Mouse (Mus musculus) kidney, embryonic 14.5 days (tissue): ENCODE data around the gene Abce1. TPM values are rescaled to one million over a fixed set of nuclear protein-coding genes. Genes with fewer than 3 reads are reported as not detected.
"Not testable (repeated sequence)": the region's sequence is repeated elsewhere in the genome, so short reads cannot be mapped to it uniquely, and the experiment has no call there.

Experiments
- ATAC-seq: fragments of 200-750 bp; cut with Nextera tagmentation; 2 replicates; pipeline ENCODE4 v1.8.0; 2017; ENCODE audit warnings: moderate number of reproducible peaks, mild to moderate bottlenecking, moderate TSS enrichment, moderate library complexity; ENCODE audit not compliant: low FRiP score, low TSS enrichment
- H3K27ac ChIP-seq: fragments of 300-500 bp; sonication (generic); 2 replicates; pipeline ENCODE4 v1.5.1; 2014; ENCODE audit warnings: low read depth, mild to moderate bottlenecking, low read length, moderate library complexity, mixed read lengths
- H3K27me3 ChIP-seq: fragments of 300-500 bp; sonication (generic); 2 replicates; pipeline ENCODE4 v1.6.1; 2014; ENCODE audit warnings: mild to moderate bottlenecking, low read length; ENCODE audit not compliant: control insufficient read depth, insufficient read depth
- H3K36me3 ChIP-seq: fragments of 300-500 bp; sonication (generic); 2 replicates; pipeline ENCODE4 v1.6.1; 2014; ENCODE audit warnings: low read length, mixed read lengths; ENCODE audit not compliant: control insufficient read depth, insufficient read depth
- H3K4me1 ChIP-seq: fragments of 300-500 bp; sonication (generic); 2 replicates; pipeline ENCODE4 v1.6.1; 2014; ENCODE audit warnings: low read length, mixed read lengths; ENCODE audit not compliant: control insufficient read depth, insufficient read depth
- H3K4me2 ChIP-seq: fragments of 300-500 bp; sonication (generic); replicated peaks from 2 replicates; pipeline ENCODE4 v1.6.1; 2014; ENCODE audit warnings: low read depth, mild to moderate bottlenecking, low read length
- H3K4me3 ChIP-seq: fragments of 300-500 bp; sonication (generic); 2 replicates; pipeline ENCODE4 v1.5.1; 2014; ENCODE audit warnings: mild to moderate bottlenecking, low read length
- H3K9ac ChIP-seq: fragments of 300-500 bp; sonication (generic); 2 replicates; pipeline ENCODE4 v1.6.1; 2014; ENCODE audit warnings: low read depth, mild to moderate bottlenecking, low read length, moderate library complexity
- H3K9me3 ChIP-seq: fragments of 300-500 bp; sonication (generic); 2 replicates; pipeline ENCODE4 v1.6.1; 2016; ENCODE audit warnings: low read length; ENCODE audit not compliant: control insufficient read depth
- WGBS: fragments of 180-500 bp; shearing (Covaris S2); extraction: QIAGEN DNeasy Blood & Tissue Kit; methylation state at CpG from one replicate; pipeline ENCODE4 v1.1.7; 2014; 5-methylcytosine and 5-hydroxymethylcytosine counted together
- polyA plus RNA-seq: library from polyadenylated mRNA; unstranded; fragments of >200 nt; fragmentation: Nextera tagmentation; extraction: Ambion mirVana; gene quantifications from 2 replicates; pipeline ENCODE4 v1.2.1, GENCODE M21; 2014

The Abce1 gene
- polyA plus RNA-seq, 1 experiment from 2014 or later = 127 TPM

GRCm38 (mm10) chr8:79712676-79713075 lies 1.1 kb upstream of the Abce1 start:
- H3K4me3 ChIP-seq = no peak overlapping the region
- no peak overlapping the region for H3K27ac ChIP-seq
- peak overlapping the region; percentile 61; the same call in 1 of the 2 replicates for H3K4me2 ChIP-seq
- 0 out of 2 replicates have a peak, but pooled peaks cover 5% of the 10 kb centered on the region for H3K4me1 ChIP-seq
- H3K36me3 ChIP-seq = peaks cover 15% of the 10 kb centered on the region
- no peaks in the 10 kb centered on the region for H3K9me3 ChIP-seq
- no peaks in the 10 kb centered on the region for H3K27me3 ChIP-seq
- no peak overlapping the region for H3K9ac ChIP-seq
- ATAC-seq = no peak
- 65% methylated on average over 5 of the region's 6 CpGs for WGBS

- Histone ChIP-seq H3K4me3 (no peak overlapping the region), H3K4me1 (no peaks in the 10 kb centered on the region), H3K9me3 (no peaks in the 10 kb centered on the region), H3K27me3 (no peaks in the 10 kb centered on the region), H3K27ac (no peak overlapping the region), H3K9ac (no peak overlapping the region), H3K36me3 (peaks cover 52% of the 10 kb centered on the region), H3K4me2 (no peak overlapping the region)
- no peak for ATAC-seq
- 99% methylated on average over 3 of the region's 3 CpGs for WGBS
Observed at GRCm38 (mm10) chr8:79706687-79707086, 4.9 kb downstream of the Abce1 start.

DNA sequence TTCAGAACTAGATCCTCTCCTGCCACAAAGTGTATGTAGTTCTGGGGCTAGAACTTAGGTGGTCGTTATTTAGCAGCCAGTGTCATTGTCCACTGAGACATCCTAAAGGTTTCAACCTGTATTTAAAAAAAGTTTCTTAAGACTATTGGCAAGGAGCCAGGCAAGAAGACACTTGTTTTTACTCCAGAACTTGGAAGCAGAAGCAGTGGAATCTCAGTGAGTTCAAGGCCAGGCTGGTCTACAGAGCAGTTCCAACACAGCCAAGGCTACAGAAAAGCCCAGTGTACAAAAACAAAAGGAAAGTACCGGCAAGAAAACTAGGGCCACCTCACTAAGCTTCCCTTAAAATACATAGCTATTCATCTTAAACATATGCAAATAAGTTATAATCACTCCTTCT lies 19.0 kb downstream of the Abce1 start:
- H3K27ac ChIP-seq = no peak overlapping the region
- no peak overlapping the region for H3K4me2 ChIP-seq
- no peaks in the 10 kb centered on the region for H3K4me1 ChIP-seq
- WGBS = 91% methylated on average over 2 of the region's 2 CpGs
- no peak for ATAC-seq
- no peaks in the 10 kb centered on the region for H3K9me3 ChIP-seq
- no peak overlapping the region for H3K4me3 ChIP-seq
- H3K36me3 ChIP-seq = peaks cover 78% of the 10 kb centered on the region
- no peaks in the 10 kb centered on the region for H3K27me3 ChIP-seq
- H3K9ac ChIP-seq = no peak overlapping the region

GRCm38 (mm10) chr8:79685927-79686326 lies 25.6 kb downstream of the Abce1 start:
- not testable (repeated sequence) for ATAC-seq, H3K27me3 ChIP-seq, H3K4me2 ChIP-seq, H3K9me3 ChIP-seq, H3K9ac ChIP-seq, H3K4me1 ChIP-seq, H3K27ac ChIP-seq, H3K4me3 ChIP-seq
- 95% methylated on average over 3 of the region's 5 CpGs for WGBS
- peaks cover 79% of the 10 kb centered on the region for H3K36me3 ChIP-seq

GRCm38 (mm10) chr8:79680965-79681364 lies 30.6 kb downstream of the Abce1 start:
- no peak overlapping the region for H3K27ac ChIP-seq
- H3K4me1 ChIP-seq = no peaks in the 10 kb centered on the region
- H3K9ac ChIP-seq = peak overlapping the region; percentile 38; the same call in 1 of the 2 replicates
- WGBS = 36% methylated on average over 2 of the region's 2 CpGs
- H3K4me2 ChIP-seq = peak overlapping the region; percentile 58
- no peaks in the 10 kb centered on the region for H3K9me3 ChIP-seq
- no peaks in the 10 kb centered on the region for H3K27me3 ChIP-seq
- H3K36me3 ChIP-seq = peaks cover 47% of the 10 kb centered on the region
- ATAC-seq = peak; percentile 70; the same call in 1 of the 2 replicates
- H3K4me3 ChIP-seq = peak overlapping the region; percentile 37

DNA sequence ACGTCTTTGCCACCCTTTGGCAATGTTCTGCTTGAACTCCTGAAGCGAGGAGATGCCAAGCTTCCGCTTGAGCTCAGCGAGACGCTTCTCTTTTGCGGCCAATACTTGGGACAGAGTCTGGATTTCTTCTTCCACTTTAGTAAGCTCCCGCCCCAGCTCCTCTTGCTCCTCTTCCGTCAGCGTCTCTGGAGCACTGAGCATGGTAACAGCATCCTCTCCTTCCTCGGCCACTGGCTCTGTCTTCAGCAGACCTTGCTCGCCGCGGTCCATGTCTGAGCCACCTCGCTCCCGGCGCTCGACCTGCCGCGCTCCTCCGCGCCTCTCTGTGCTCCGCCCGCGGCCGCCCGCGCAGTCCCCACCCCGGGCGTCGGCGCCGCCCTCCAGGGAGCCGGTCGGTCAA lies 31.0 kb downstream of the Abce1 start:
- Histone ChIP-seq H3K9me3 (no peaks in the 10 kb centered on the region), H3K27ac (no peak overlapping the region), H3K4me3 (peak overlapping the region; percentile 37), H3K9ac (peak overlapping the region; percentile 38; the same call in 1 of the 2 replicates), H3K4me1 (no peaks in the 10 kb centered on the region), H3K4me2 (peak overlapping the region; percentile 58), H3K27me3 (no peaks in the 10 kb centered on the region), H3K36me3 (peaks cover 47% of the 10 kb centered on the region)
- WGBS = 8% methylated on average over 32 of the region's 34 CpGs
- peak; percentile 88 for ATAC-seq

GRCm38 (mm10) chr8:79680083-79680482 lies 31.5 kb downstream of the Abce1 start:
- H3K4me1 ChIP-seq, H3K27ac ChIP-seq, ATAC-seq, H3K9ac ChIP-seq, H3K9me3 ChIP-seq, H3K27me3 ChIP-seq: not testable (repeated sequence)
- H3K4me2 ChIP-seq = peak overlapping the region; percentile 58
- peaks cover 45% of the 10 kb centered on the region for H3K36me3 ChIP-seq
- 42% methylated on average over 10 of the region's 10 CpGs for WGBS
- H3K4me3 ChIP-seq = peak overlapping the region; percentile 37; the same call in 1 of the 2 replicates

GRCm38 (mm10) chr8:79679005-79679404 lies 32.5 kb downstream of the Abce1 start:
- no peak for ATAC-seq
- H3K4me2 ChIP-seq = no peak overlapping the region
- no peaks in the 10 kb centered on the region for H3K4me1 ChIP-seq
- H3K36me3 ChIP-seq = peaks cover 43% of the 10 kb centered on the region
- H3K27me3 ChIP-seq = no peaks in the 10 kb centered on the region
- no peaks in the 10 kb centered on the region for H3K9me3 ChIP-seq
- H3K4me3 ChIP-seq = no peak overlapping the region
- H3K9ac ChIP-seq = no peak overlapping the region
- H3K27ac ChIP-seq = no peak overlapping the region
- 67% methylated on average over 5 of the region's 5 CpGs for WGBS

GRCm38 (mm10) chr8:79676461-79676860 lies 35.1 kb downstream of the Abce1 start:
- no peak for ATAC-seq
- H3K27ac ChIP-seq = no peak overlapping the region
- no peak overlapping the region for H3K9ac ChIP-seq
- H3K9me3 ChIP-seq = no peaks in the 10 kb centered on the region
- H3K4me2 ChIP-seq = no peak overlapping the region
- H3K27me3 ChIP-seq = no peaks in the 10 kb centered on the region
- H3K4me3 ChIP-seq = no peak overlapping the region
- H3K36me3 ChIP-seq = peaks cover 55% of the 10 kb centered on the region
- H3K4me1 ChIP-seq = no peaks in the 10 kb centered on the region
- 76% methylated on average over 4 of the region's 4 CpGs for WGBS
